Mouse (Mus musculus): ENCODE measurements around the gene Shc1. TPM values are rescaled to one million over a fixed set of nuclear protein-coding genes. Genes with fewer than 3 reads are reported as not detected.

Gene Shc1
- polyA plus RNA-seq, 1 experiment from 2014 or later, result 48.6 TPM

DNA sequence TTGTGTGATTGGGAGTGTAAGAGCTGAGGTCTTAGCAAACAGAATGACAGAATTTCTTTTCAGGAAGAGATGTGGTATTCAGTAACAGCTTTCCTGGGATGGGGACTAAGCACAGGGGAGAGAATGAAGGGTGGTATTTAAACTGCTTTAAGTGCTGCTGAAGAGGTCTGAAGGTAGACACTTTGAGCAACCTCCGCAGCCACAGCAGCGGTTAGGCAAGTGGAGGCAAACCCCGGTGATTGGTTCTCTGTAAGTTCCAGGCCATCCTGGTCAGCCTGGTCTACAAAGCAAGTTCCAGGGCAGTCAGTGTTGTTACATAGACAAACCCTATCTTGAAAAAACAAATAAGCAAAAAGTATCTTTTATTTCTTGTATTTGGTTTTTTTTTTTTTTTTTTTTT lies 1.7 kb downstream of the Shc1 start:
- ATAC-seq, result no peak
- Histone ChIP-seq H3K27me3 (replicated peaks; ENCODE audit: control insufficient read depth, insufficient read depth, low read length) (no peaks in the 10 kb centered on the region), H3K4me3 (ENCODE audit: low read depth, low read length) (peak overlapping the region; percentile 76), H3K9ac (ENCODE audit: low read depth, low read length) (peak overlapping the region; percentile 83; the same call in 1 of the 2 replicates), H3K4me1 (replicated peaks; ENCODE audit: control insufficient read depth, insufficient read depth, low read length) (peaks cover 9% of the 10 kb centered on the region), H3K27ac (ENCODE audit: low read depth, low read length) (peak overlapping the region; percentile 97), H3K9me3 (ENCODE audit: control insufficient read depth) (no peaks in the 10 kb centered on the region), H3K4me2 (replicated peaks; ENCODE audit: low read depth) (peak overlapping the region; percentile 86), H3K36me3 (ENCODE audit: control insufficient read depth, insufficient read depth) (peaks cover 30% of the 10 kb centered on the region)
- no peak for TF ChIP-seq CTCF (IDR thresholded peaks at IDR 0.05; ENCODE audit: low read depth)
- 17% methylated on average over 3 of the region's 3 CpGs for WGBS

- peak overlapping the region; percentile 62 for H3K27ac ChIP-seq (ENCODE audit: low read depth, low read length)
- no peaks in the 10 kb centered on the region for H3K27me3 ChIP-seq (replicated peaks; ENCODE audit: control insufficient read depth, insufficient read depth, low read length)
- H3K9ac ChIP-seq (ENCODE audit: low read depth, low read length), result no peak overlapping the region
- H3K36me3 ChIP-seq (ENCODE audit: control insufficient read depth, insufficient read depth), result peaks cover 30% of the 10 kb centered on the region
- TF ChIP-seq CTCF (IDR thresholded peaks at IDR 0.05; ENCODE audit: low read depth), result no peak
- H3K4me2 ChIP-seq (replicated peaks; ENCODE audit: low read depth), result peak overlapping the region; percentile 86
- H3K9me3 ChIP-seq (ENCODE audit: control insufficient read depth), result no peaks in the 10 kb centered on the region
- H3K4me1 ChIP-seq (replicated peaks; ENCODE audit: control insufficient read depth, insufficient read depth, low read length), result peaks cover 9% of the 10 kb centered on the region
- WGBS, result 44% methylated on average over 2 of the region's 2 CpGs
- ATAC-seq, result no peak
- no peak overlapping the region for H3K4me3 ChIP-seq (ENCODE audit: low read depth, low read length)
Observed at GRCm38 (mm10) chr3:89420421-89420820, 2.2 kb downstream of the Shc1 start.

DNA sequence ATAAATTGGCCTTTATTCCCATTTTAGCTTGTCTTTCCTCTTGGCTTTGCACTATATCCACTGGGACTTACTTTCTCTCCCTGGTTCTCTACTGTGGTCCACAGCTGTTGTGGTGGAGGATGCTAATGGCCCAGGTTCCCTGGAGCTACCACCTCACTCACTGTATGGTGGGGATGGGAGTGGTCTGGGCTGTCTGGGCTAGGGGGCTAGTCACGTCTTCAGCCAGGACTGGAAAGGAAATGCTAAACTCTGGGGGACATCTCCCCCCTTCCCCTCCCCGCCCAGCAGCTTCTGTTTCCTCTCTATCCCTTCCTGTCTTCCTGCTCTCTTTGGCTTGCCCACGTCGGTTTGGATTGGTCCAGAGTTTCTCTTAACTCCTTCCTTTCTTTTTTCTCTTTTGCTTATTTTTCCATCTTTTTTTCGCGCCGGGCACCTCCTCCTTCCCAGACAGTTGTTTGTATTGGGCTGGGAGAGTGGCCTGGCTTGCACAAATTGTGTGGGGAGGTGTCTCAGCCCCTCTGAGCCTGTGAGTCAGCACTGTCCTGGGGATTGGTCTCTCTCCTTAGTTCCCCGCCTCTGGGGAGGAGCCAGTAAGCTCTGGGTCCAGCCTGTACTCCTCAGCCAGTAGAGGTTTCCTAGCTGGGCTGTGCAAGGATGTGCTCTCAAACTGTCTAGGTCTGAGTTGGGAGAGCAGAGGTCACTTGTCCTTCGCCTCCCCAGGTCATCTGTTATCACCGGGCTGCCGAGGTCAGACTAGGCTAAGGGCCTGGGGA lies 2.9 kb downstream of the Shc1 start:
- H3K4me3 ChIP-seq (ENCODE audit: low read depth, low read length), result peak overlapping the region; percentile 47
- H3K27me3 ChIP-seq (replicated peaks; ENCODE audit: control insufficient read depth, insufficient read depth, low read length), result no peaks in the 10 kb centered on the region
- peak overlapping the region; percentile 62 for H3K27ac ChIP-seq (ENCODE audit: low read depth, low read length)
- H3K4me1 ChIP-seq (replicated peaks; ENCODE audit: control insufficient read depth, insufficient read depth, low read length), result peaks cover 9% of the 10 kb centered on the region
- peak overlapping the region; percentile 86 for H3K4me2 ChIP-seq (replicated peaks; ENCODE audit: low read depth)
- peak overlapping the region; percentile 60 for H3K9ac ChIP-seq (ENCODE audit: low read depth, low read length)
- 4% methylated on average over 11 of the region's 11 CpGs for WGBS
- H3K36me3 ChIP-seq (ENCODE audit: control insufficient read depth, insufficient read depth), result peaks cover 23% of the 10 kb centered on the region
- ATAC-seq, result peak; percentile 29
- H3K9me3 ChIP-seq (ENCODE audit: control insufficient read depth), result no peaks in the 10 kb centered on the region
- no peak for TF ChIP-seq CTCF (IDR thresholded peaks at IDR 0.05; ENCODE audit: low read depth)

GRCm38 (mm10) chr3:89421810-89422473 lies 3.7 kb downstream of the Shc1 start:
- ATAC-seq, result no peak
- Histone ChIP-seq H3K9ac (ENCODE audit: low read depth, low read length) (peak overlapping the region; percentile 60), H3K4me1 (replicated peaks; ENCODE audit: control insufficient read depth, insufficient read depth, low read length) (peaks cover 9% of the 10 kb centered on the region), H3K36me3 (ENCODE audit: control insufficient read depth, insufficient read depth) (peaks cover 30% of the 10 kb centered on the region; the same call in 1 of the 2 replicates), H3K9me3 (ENCODE audit: control insufficient read depth) (no peaks in the 10 kb centered on the region), H3K27ac (ENCODE audit: low read depth, low read length) (no peak overlapping the region), H3K4me3 (ENCODE audit: low read depth, low read length) (peak overlapping the region; percentile 47), H3K27me3 (replicated peaks; ENCODE audit: control insufficient read depth, insufficient read depth, low read length) (no peaks in the 10 kb centered on the region), H3K4me2 (replicated peaks; ENCODE audit: low read depth) (peak overlapping the region; percentile 86)
- TF ChIP-seq CTCF (IDR thresholded peaks at IDR 0.05; ENCODE audit: low read depth), result no peak
- 26% methylated on average over 22 of the region's 22 CpGs for WGBS

DNA sequence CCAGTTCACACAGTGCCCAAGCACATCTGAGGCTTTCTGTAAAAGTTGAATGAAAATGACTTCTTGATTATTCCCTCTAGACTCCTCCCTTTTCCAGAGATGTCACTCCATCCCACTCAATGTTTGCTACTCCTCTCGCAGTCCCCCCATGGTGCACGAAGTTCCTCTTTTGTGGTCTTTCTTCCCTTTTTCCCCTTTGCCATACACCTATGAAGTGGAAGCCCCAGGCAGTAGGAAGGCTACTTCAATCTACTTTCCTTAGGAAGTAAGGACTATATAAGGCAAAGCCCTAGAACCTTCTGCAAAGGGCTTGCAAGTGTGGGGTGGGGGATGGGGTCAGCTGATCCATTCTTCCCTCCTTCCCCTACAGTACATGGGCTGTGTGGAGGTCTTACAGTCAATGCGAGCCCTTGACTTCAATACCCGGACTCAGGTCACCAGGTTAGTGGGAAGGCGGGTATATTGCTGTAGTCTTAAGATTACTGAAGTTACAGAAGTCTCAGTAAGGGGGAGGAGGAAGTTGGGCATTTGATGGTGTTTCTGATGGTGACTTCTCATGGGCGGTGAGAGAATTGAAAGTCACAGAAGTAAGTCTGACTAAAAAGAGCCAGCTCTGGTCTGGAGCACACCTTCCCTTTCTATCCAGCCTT lies 4.4 kb downstream of the Shc1 start:
- Histone ChIP-seq H3K4me2 (replicated peaks; ENCODE audit: low read depth) (peak overlapping the region; percentile 86), H3K4me3 (ENCODE audit: low read depth, low read length) (peak overlapping the region; percentile 47), H3K27ac (ENCODE audit: low read depth, low read length) (no peak overlapping the region), H3K9me3 (ENCODE audit: control insufficient read depth) (no peaks in the 10 kb centered on the region), H3K27me3 (replicated peaks; ENCODE audit: control insufficient read depth, insufficient read depth, low read length) (no peaks in the 10 kb centered on the region), H3K4me1 (replicated peaks; ENCODE audit: control insufficient read depth, insufficient read depth, low read length) (peaks cover 9% of the 10 kb centered on the region), H3K36me3 (ENCODE audit: control insufficient read depth, insufficient read depth) (peaks cover 38% of the 10 kb centered on the region), H3K9ac (ENCODE audit: low read depth, low read length) (peak overlapping the region; percentile 60; the same call in 1 of the 2 replicates)
- ATAC-seq, result no peak
- WGBS, result 69% methylated on average over 6 of the region's 6 CpGs
- TF ChIP-seq CTCF (IDR thresholded peaks at IDR 0.05; ENCODE audit: low read depth), result no peak
